Mouse (Mus musculus) hindbrain, embryonic 10.5 days (tissue): Measurements from ENCODE around the gene Cacnb2. TPM values are rescaled to one million over a fixed set of nuclear protein-coding genes. Genes with fewer than 3 reads are reported as not detected.
A peak's percentile ranks its signal among the peaks of the same experiment; 100 is the strongest.

ENCODE experiments used
- DNase-seq: peaks from one replicate; pipeline ENCODE4 v3.0.0-alpha.2; 2017; ENCODE audit warnings: low spot score
- H3K27ac ChIP-seq: fragments of 300-500 bp; sonication (generic); 2 replicates; pipeline ENCODE4 v1.5.1; 2016; ENCODE audit warnings: mild to moderate bottlenecking, moderate library complexity
- H3K27me3 ChIP-seq: fragments of 300-500 bp; sonication (generic); 2 replicates; pipeline ENCODE4 v1.6.1; 2016; ENCODE audit warnings: mild to moderate bottlenecking; ENCODE audit not compliant: poor library complexity, insufficient read depth, severe bottlenecking
- H3K36me3 ChIP-seq: fragments of 300-500 bp; sonication (generic); 2 replicates; pipeline ENCODE4 v1.6.1; 2016; ENCODE audit warnings: mild to moderate bottlenecking, moderate library complexity
- H3K4me1 ChIP-seq: fragments of 300-500 bp; sonication (generic); replicated peaks from 2 replicates; pipeline ENCODE4 v1.6.1; 2016; ENCODE audit warnings: mild to moderate bottlenecking
- H3K4me3 ChIP-seq: fragments of 300-500 bp; sonication (generic); 2 replicates; pipeline ENCODE4 v1.5.1; 2016; ENCODE audit warnings: mild to moderate bottlenecking, moderate library complexity
- H3K9me3 ChIP-seq: fragments of 300-500 bp; sonication (generic); 2 replicates; pipeline ENCODE4 v1.6.1; 2016; ENCODE audit warnings: mild to moderate bottlenecking, moderate library complexity
- WGBS: fragments of 180-500 bp; shearing (Covaris S2); methylation state at CpG from one replicate; pipeline ENCODE4 v1.1.7; 2016; 5-methylcytosine and 5-hydroxymethylcytosine counted together
- polyA plus RNA-seq: library from polyadenylated mRNA; unstranded; fragments of >200 nt; fragmentation: Nextera tagmentation; extraction: Ambion mirVana; gene quantifications from 2 replicates; pipeline ENCODE4 v1.2.1, GENCODE M21; 2016

Gene Cacnb2
- polyA plus RNA-seq, 1 experiment from 2014 or later: 2.6 TPM

DNA sequence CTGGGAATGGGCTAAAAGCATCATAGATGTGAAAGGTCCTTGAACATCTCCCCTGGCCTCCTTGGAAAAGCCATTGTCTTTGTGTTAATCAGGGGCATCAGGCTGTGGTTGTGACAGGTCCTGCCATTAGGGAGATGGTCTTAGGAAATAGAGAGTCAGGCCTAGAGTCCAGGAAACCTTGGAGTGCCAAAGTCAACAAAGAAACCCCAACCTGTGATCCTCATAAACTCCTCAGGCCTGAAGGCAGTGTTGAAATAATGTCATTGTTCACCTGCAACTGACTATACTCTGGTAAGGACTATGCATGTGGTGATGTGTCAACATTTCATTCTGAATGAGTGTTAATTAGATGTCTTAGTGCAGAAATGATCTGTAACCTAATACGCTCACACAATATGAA, 255.4 kb downstream of the Cacnb2 start:
- 95% methylated on average over 1 of the region's 1 CpGs for whole genome bisulfite sequencing
- no peaks in the 10 kb centered on the region for H3K36me3 ChIP-seq

GRCm38 (mm10) chr2:14860350-14860749, 257.5 kb downstream of the Cacnb2 start:
- Histone ChIP-seq H3K4me1 (peaks cover 7% of the 10 kb centered on the region; the same call in 1 of the 2 replicates), H3K27me3 (no peaks in the 10 kb centered on the region), H3K4me3 (no peak overlapping the region), H3K36me3 (no peaks in the 10 kb centered on the region), H3K27ac (no peak overlapping the region), H3K9me3 (no peaks in the 10 kb centered on the region)
- WGBS: 83% methylated on average over 3 of the region's 3 CpGs
- no peak for DNase-seq

More for the DNA sequence above, 255.4 kb downstream of the Cacnb2 start:
- peaks cover 7% of the 10 kb centered on the region; the same call in 1 of the 2 replicates for H3K4me1 ChIP-seq
- H3K27ac ChIP-seq: no peak overlapping the region
- no peaks in the 10 kb centered on the region for H3K27me3 ChIP-seq
- no peak overlapping the region for H3K4me3 ChIP-seq
- no peak for DNase-seq
- no peaks in the 10 kb centered on the region for H3K9me3 ChIP-seq

- Histone ChIP-seq H3K4me1 (peaks cover 7% of the 10 kb centered on the region; the same call in 1 of the 2 replicates), H3K4me3 (no peak overlapping the region), H3K27ac (no peak overlapping the region), H3K36me3 (no peaks in the 10 kb centered on the region), H3K27me3 (no peaks in the 10 kb centered on the region), H3K9me3 (no peaks in the 10 kb centered on the region)
- DNase-seq: no peak
- WGBS: 25% methylated on average over 2 of the region's 2 CpGs
These were observed 258.7 kb downstream of the Cacnb2 start for GRCm38 (mm10) chr2:14861613-14862012.

DNA sequence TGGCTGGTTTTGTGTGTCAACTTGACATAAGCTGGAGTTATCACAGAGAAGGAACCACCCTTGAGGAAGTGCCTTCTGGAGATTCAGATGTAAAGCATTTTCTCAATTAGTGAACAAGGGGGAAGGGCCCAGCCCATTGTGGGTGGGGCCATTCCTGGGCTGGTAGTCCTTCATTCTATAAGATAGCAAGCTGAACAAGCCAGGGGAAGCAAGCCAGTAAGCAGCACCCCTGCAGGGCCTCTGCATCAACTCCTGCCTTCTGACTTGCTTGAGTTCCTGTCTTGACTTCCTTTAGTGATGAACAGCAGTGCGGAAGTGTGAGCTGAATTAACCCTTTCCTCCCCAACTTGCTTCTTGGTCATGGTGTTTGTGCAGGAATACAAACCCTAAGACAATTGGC, 260.1 kb downstream of the Cacnb2 start:
- WGBS: 43% methylated on average over 1 of the region's 1 CpGs
- no peaks in the 10 kb centered on the region for H3K27me3 ChIP-seq
- DNase-seq: no peak
- H3K36me3 ChIP-seq: no peaks in the 10 kb centered on the region
- no peaks in the 10 kb centered on the region for H3K9me3 ChIP-seq
- peaks cover 7% of the 10 kb centered on the region; the same call in 1 of the 2 replicates for H3K4me1 ChIP-seq
- no peak overlapping the region for H3K27ac ChIP-seq
- no peak overlapping the region for H3K4me3 ChIP-seq

GRCm38 (mm10) chr2:14873116-14873515, 270.2 kb downstream of the Cacnb2 start:
- Histone ChIP-seq H3K9me3 (no peaks in the 10 kb centered on the region), H3K4me3 (no peak overlapping the region), H3K27me3 (no peaks in the 10 kb centered on the region), H3K4me1 (peaks cover 28% of the 10 kb centered on the region), H3K27ac (no peak overlapping the region), H3K36me3 (no peaks in the 10 kb centered on the region)
- WGBS: 69% methylated on average over 1 of the region's 1 CpGs
- DNase-seq: no peak

- H3K9me3 ChIP-seq: no peaks in the 10 kb centered on the region
- peak overlapping the region; percentile 41 for H3K4me3 ChIP-seq
- H3K36me3 ChIP-seq: no peaks in the 10 kb centered on the region
- H3K4me1 ChIP-seq: peaks cover 28% of the 10 kb centered on the region
- DNase-seq: peak; percentile 20
- 11% methylated on average over 15 of the region's 15 CpGs for WGBS
- no peaks in the 10 kb centered on the region for H3K27me3 ChIP-seq
- H3K27ac ChIP-seq: peak overlapping the region; percentile 77
These were observed 270.9 kb downstream of the Cacnb2 start for GRCm38 (mm10) chr2:14873701-14874181.

- no peak for DNase-seq
These were observed 271.6 kb downstream of the Cacnb2 start for GRCm38 (mm10) chr2:14874281-14875037.

DNA sequence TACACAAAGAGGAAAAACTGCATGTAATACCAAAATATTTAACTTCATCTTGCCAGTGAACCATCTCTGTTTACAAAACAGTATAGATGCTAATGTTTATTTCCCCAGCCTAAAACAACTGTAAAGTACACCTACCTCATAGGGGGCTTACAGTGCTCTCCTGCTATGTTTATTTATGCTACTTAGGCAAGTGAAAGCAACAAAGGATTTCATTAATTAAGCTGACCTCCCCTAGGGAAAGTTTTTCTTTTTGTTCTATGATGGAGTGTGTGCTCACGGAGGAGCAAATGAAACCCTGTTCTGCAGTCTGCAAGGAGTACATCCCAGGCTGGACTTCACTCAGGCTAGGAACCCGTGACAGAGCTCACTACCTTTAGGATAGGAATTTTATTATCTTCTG, 272.2 kb downstream of the Cacnb2 start:
- Histone ChIP-seq H3K27me3 (no peaks in the 10 kb centered on the region), H3K4me1 (peaks cover 28% of the 10 kb centered on the region), H3K9me3 (no peaks in the 10 kb centered on the region), H3K36me3 (no peaks in the 10 kb centered on the region), H3K4me3 (no peak overlapping the region), H3K27ac (no peak overlapping the region; the same call in 1 of the 2 replicates)
- WGBS: 19% methylated on average over 2 of the region's 2 CpGs
- DNase-seq: no peak

More at GRCm38 (mm10) chr2:14874281-14875037, 271.6 kb downstream of the Cacnb2 start:
- Histone ChIP-seq H3K27ac (peak overlapping the region; percentile 77), H3K4me1 (peaks cover 28% of the 10 kb centered on the region), H3K36me3 (no peaks in the 10 kb centered on the region), H3K27me3 (no peaks in the 10 kb centered on the region), H3K9me3 (no peaks in the 10 kb centered on the region), H3K4me3 (peak overlapping the region; percentile 41)
- WGBS: 41% methylated on average over 13 of the region's 13 CpGs

DNA sequence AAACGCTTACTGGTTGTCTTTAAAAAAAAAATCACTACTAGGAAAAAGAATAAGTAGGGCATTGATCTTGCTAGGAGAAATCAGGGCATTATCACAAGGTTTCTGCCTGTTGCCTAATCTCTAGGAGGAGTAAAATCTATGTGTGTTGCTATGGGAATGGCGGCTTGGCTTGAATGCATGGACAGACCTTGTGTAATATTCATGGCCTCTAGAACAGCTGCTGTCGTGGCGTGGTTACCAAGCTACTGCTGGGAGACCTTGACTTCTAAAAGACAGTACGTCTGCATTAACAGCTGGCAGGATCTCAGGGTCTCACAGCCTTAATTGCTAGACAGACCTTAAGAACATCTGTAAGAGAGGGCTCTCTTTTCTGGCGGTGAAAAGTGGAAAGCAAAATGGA, 272.7 kb downstream of the Cacnb2 start:
- Histone ChIP-seq H3K4me1 (peaks cover 28% of the 10 kb centered on the region), H3K9me3 (no peaks in the 10 kb centered on the region), H3K4me3 (no peak overlapping the region), H3K27ac (no peak overlapping the region), H3K27me3 (no peaks in the 10 kb centered on the region), H3K36me3 (no peaks in the 10 kb centered on the region)
- DNase-seq: peak; percentile 46
- 54% methylated on average over 6 of the region's 6 CpGs for WGBS

DNA sequence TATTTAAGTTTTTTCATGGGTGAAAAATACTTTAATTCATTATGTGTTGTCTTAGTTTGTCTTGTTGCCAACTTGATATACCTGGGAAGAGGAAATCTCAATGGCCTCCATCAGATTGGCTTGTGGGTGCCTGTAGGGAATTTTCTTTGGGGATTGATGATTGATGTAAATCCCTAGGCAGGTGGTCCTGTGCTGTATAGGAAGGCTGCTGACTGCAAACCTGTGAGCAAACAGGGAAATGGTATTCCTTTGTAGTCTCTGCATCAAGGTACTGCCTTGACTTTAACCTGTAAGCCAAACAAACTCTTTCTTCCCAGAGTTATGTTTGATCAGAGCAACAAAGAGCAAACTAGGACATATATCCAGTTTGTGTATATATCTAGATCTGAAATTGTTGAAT, 276.1 kb downstream of the Cacnb2 start:
- Histone ChIP-seq H3K4me1 (peaks cover 20% of the 10 kb centered on the region), H3K27ac (no peak overlapping the region), H3K4me3 (no peak overlapping the region), H3K27me3 (no peaks in the 10 kb centered on the region), H3K9me3 (no peaks in the 10 kb centered on the region), H3K36me3 (no peaks in the 10 kb centered on the region)
- no peak for DNase-seq

- H3K27me3 ChIP-seq: no peaks in the 10 kb centered on the region
- no peaks in the 10 kb centered on the region for H3K9me3 ChIP-seq
- no peak overlapping the region for H3K27ac ChIP-seq
- H3K4me3 ChIP-seq: no peak overlapping the region
- DNase-seq: no peak
- H3K4me1 ChIP-seq: no peaks in the 10 kb centered on the region
- H3K36me3 ChIP-seq: no peaks in the 10 kb centered on the region
- WGBS: 85% methylated on average over 3 of the region's 3 CpGs
These were observed 280.6 kb downstream of the Cacnb2 start for GRCm38 (mm10) chr2:14883460-14883859.

DNA sequence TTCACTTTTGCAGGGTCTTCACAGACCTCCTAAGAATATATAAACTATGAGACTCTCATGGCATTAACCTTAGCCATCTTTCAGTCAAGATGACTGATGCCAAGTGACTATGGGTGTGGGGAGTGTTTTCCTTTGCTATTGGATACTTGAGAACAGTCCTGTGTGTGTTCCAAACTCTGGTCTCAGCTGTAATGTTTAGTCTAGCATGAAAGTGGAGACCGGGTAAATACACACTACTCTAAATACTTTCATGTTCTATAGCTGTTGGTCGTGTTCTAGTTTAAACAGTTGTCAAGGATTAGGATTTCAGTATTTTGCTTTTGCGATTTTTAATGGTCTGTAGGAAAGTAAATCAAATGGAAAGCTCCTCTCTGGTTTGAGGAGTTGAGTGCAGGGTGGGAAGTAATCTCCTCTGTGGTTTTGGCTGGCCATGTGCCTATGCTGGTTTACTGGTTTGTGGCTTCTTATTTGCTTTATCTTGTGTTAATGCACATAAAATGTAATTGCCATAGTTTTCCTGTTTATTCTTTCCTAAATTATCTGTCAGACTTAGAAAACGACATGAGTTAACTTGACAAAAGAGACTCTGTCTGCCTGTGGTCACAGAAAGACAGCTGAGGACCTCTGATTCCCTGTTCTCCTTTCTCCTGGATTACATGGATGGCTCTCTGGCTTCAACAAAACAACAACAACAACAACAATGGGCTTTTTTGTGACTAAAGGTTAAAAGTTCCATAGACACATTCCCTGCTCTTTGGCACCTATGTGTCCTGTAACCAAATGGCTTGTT, 285.7 kb downstream of the Cacnb2 start:
- WGBS: 69% methylated on average over 4 of the region's 4 CpGs
- Histone ChIP-seq H3K4me1 (no peaks in the 10 kb centered on the region), H3K9me3 (no peaks in the 10 kb centered on the region), H3K36me3 (no peaks in the 10 kb centered on the region), H3K4me3 (no peak overlapping the region), H3K27ac (no peak overlapping the region), H3K27me3 (no peaks in the 10 kb centered on the region)
- DNase-seq: no peak

DNA sequence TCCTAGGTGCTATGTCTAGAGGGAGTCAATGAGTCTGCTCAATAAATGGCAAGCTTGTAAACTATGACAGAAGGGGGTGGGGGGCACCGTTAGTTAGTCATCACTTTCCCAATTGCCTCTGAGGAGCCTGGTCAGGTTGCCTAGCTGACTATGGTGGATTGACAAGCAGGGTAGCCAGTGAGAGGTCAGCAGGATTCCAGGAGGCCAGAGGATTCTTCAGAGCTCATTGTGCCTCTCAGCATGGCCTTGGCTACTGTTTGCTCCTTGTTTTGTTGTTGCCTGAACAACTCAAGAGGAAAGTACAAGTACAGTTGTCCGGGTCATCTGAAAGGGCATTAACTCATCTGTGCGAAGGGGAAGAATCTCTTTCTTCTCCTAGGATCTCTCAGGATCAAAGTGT, 300.9 kb downstream of the Cacnb2 start:
- H3K9me3 ChIP-seq: no peaks in the 10 kb centered on the region
- WGBS: 36% methylated on average over 3 of the region's 3 CpGs
- peak; percentile 23 for DNase-seq
- no peak overlapping the region for H3K27ac ChIP-seq
- H3K36me3 ChIP-seq: no peaks in the 10 kb centered on the region
- H3K4me3 ChIP-seq: no peak overlapping the region
- peaks cover 31% of the 10 kb centered on the region for H3K4me1 ChIP-seq
- H3K27me3 ChIP-seq: no peaks in the 10 kb centered on the region
